Mouse (Mus musculus) forebrain, embryonic 13.5 days (tissue): Measurements from ENCODE around the gene Lysmd1. TPM values are rescaled to one million over a fixed set of nuclear protein-coding genes. Genes with fewer than 3 reads are reported as not detected.
"Not testable (repeated sequence)": the region's sequence is repeated elsewhere in the genome, so short reads cannot be mapped to it uniquely, and the experiment has no call there.

Source experiments
- ATAC-seq: fragments of 200-750 bp; cut with Nextera tagmentation; 2 replicates; pipeline ENCODE4 v1.8.0; 2017
- H3K27ac ChIP-seq: fragments of 300-500 bp; sonication (generic); 2 replicates; pipeline ENCODE4 v1.5.1; 2015; ENCODE audit warnings: inconsistent platforms, mild to moderate bottlenecking, moderate library complexity
- H3K27me3 ChIP-seq: fragments of 300-500 bp; sonication (generic); 2 replicates; pipeline ENCODE4 v1.6.1; 2015; ENCODE audit warnings: mild to moderate bottlenecking, inconsistent platforms
- H3K36me3 ChIP-seq: fragments of 300-500 bp; sonication (generic); 2 replicates; pipeline ENCODE4 v1.6.1; 2015; ENCODE audit warnings: mild to moderate bottlenecking, inconsistent platforms; ENCODE audit not compliant: poor library complexity, severe bottlenecking
- H3K4me1 ChIP-seq: fragments of 300-500 bp; sonication (generic); 2 replicates; pipeline ENCODE4 v1.6.1; 2015; ENCODE audit warnings: inconsistent platforms
- H3K4me2 ChIP-seq: fragments of 300-500 bp; sonication (generic); 2 replicates; pipeline ENCODE4 v1.6.1; 2015; ENCODE audit warnings: inconsistent platforms, mild to moderate bottlenecking, moderate library complexity
- H3K4me3 ChIP-seq: fragments of 300-500 bp; sonication (generic); 2 replicates; pipeline ENCODE4 v1.5.1; 2015; ENCODE audit warnings: mild to moderate bottlenecking, inconsistent platforms
- H3K9ac ChIP-seq: fragments of 300-500 bp; sonication (generic); 2 replicates; pipeline ENCODE4 v1.6.1; 2015; ENCODE audit warnings: mild to moderate bottlenecking, inconsistent platforms
- H3K9me3 ChIP-seq: fragments of 300-500 bp; sonication (generic); replicated peaks from 2 replicates; pipeline ENCODE4 v1.6.1; 2016; ENCODE audit warnings: inconsistent platforms
- WGBS: fragments of 180-500 bp; shearing (Covaris S2); methylation state at CpG from one replicate; pipeline ENCODE4 v1.1.7; 2015; 5-methylcytosine and 5-hydroxymethylcytosine counted together
- polyA plus RNA-seq: library from polyadenylated mRNA; unstranded; fragments of >200 nt; fragmentation: Nextera tagmentation; extraction: Ambion mirVana; gene quantifications from 2 replicates; pipeline ENCODE4 v1.2.1, GENCODE M21; 2015

Gene Lysmd1
- polyA plus RNA-seq, 1 experiment from 2014 or later: 29.6 TPM

GRCm38 (mm10) chr3:95121580-95121979 lies 12.3 kb upstream of the Lysmd1 start:
- Histone ChIP-seq H3K9ac (no peak overlapping the region), H3K4me2 (no peak overlapping the region), H3K9me3 (no peaks in the 10 kb centered on the region), H3K4me3 (no peak overlapping the region), H3K36me3 (peaks cover 65% of the 10 kb centered on the region), H3K4me1 (peaks cover 14% of the 10 kb centered on the region), H3K27me3 (no peaks in the 10 kb centered on the region), H3K27ac (no peak overlapping the region)
- WGBS: 88% methylated on average over 6 of the region's 6 CpGs
- no peak for ATAC-seq

- Histone ChIP-seq H3K4me2 (no peak within 1 kb of the TSS), H3K27ac (0 out of 2 replicates have a peak within 1 kb of the TSS, but pooled peaks have one; percentile 63), H3K27me3 (no peaks in the 10 kb centered on the region), H3K4me1 (peaks cover 14% of the 10 kb centered on the region), H3K36me3 (peaks cover 49% of the 10 kb centered on the region), H3K4me3 (no peak within 1 kb of the TSS), H3K9ac (no peak within 1 kb of the TSS; the same call in 1 of the 2 replicates), H3K9me3 (no peaks in the 10 kb centered on the region)
- 65% methylated on average over 6 of the region's 6 CpGs for WGBS
- peak; percentile 47; the same call in 1 of the 2 replicates for ATAC-seq
Measured at GRCm38 (mm10) chr3:95124246-95124645, 9.6 kb upstream of the Lysmd1 start, which contains the start of gene Tmod4. Tmod4 (plus strand) TSS chr3:95124476.

- ATAC-seq: peak; percentile 60; the same call in 1 of the 2 replicates
- Histone ChIP-seq H3K4me3 (no peak overlapping the region), H3K27ac (0 out of 2 replicates have a peak overlapping the region, but pooled peaks have one; percentile 63), H3K9me3 (no peaks in the 10 kb centered on the region), H3K4me1 (peaks cover 14% of the 10 kb centered on the region), H3K4me2 (no peak overlapping the region), H3K27me3 (no peaks in the 10 kb centered on the region), H3K9ac (no peak overlapping the region; the same call in 1 of the 2 replicates), H3K36me3 (peaks cover 49% of the 10 kb centered on the region)
- 19% methylated on average over 5 of the region's 5 CpGs for WGBS
Measured at GRCm38 (mm10) chr3:95124972-95125371, 8.9 kb upstream of the Lysmd1 start.

GRCm38 (mm10) chr3:95129226-95129651 lies 4.6 kb upstream of the Lysmd1 start:
- Histone ChIP-seq H3K4me3 (no peak overlapping the region), H3K9ac (no peak overlapping the region), H3K27me3 (no peaks in the 10 kb centered on the region), H3K4me1 (peaks cover 20% of the 10 kb centered on the region), H3K9me3 (no peaks in the 10 kb centered on the region), H3K36me3 (peaks cover 28% of the 10 kb centered on the region), H3K27ac (no peak overlapping the region), H3K4me2 (no peak overlapping the region)
- no peak for ATAC-seq
- WGBS: 53% methylated on average over 6 of the region's 6 CpGs

GRCm38 (mm10) chr3:95130081-95130480 lies 3.8 kb upstream of the Lysmd1 start:
- H3K4me2 ChIP-seq: no peak overlapping the region
- H3K27ac ChIP-seq: no peak overlapping the region
- no peak overlapping the region for H3K4me3 ChIP-seq
- H3K4me1 ChIP-seq: peaks cover 15% of the 10 kb centered on the region
- WGBS: 90% methylated on average over 5 of the region's 5 CpGs
- no peak overlapping the region for H3K9ac ChIP-seq
- ATAC-seq: no peak
- peaks cover 28% of the 10 kb centered on the region for H3K36me3 ChIP-seq
- H3K9me3 ChIP-seq: no peaks in the 10 kb centered on the region
- H3K27me3 ChIP-seq: no peaks in the 10 kb centered on the region

- peak overlapping the region; percentile 89; the same call in 1 of the 2 replicates for H3K4me2 ChIP-seq
- not testable (repeated sequence) for H3K27me3 ChIP-seq, H3K9ac ChIP-seq, H3K27ac ChIP-seq, H3K9me3 ChIP-seq, ATAC-seq
- H3K36me3 ChIP-seq: peaks cover 28% of the 10 kb centered on the region
- 0 out of 2 replicates have a peak overlapping the region, but pooled peaks have one; percentile 72 for H3K4me3 ChIP-seq
- H3K4me1 ChIP-seq: peaks cover 24% of the 10 kb centered on the region
- WGBS: 89% methylated on average over 2 of the region's 2 CpGs
Measured at GRCm38 (mm10) chr3:95132389-95132788, 1.5 kb upstream of the Lysmd1 start.

- peak; percentile 7; the same call in 1 of the 2 replicates for ATAC-seq
- H3K27me3 ChIP-seq: no peaks in the 10 kb centered on the region
- peak overlapping the region; percentile 72 for H3K4me3 ChIP-seq
- H3K27ac ChIP-seq: peak overlapping the region; percentile 69; the same call in 1 of the 2 replicates
- H3K36me3 ChIP-seq: peaks cover 32% of the 10 kb centered on the region
- H3K4me1 ChIP-seq: peaks cover 24% of the 10 kb centered on the region
- no peaks in the 10 kb centered on the region for H3K9me3 ChIP-seq
- H3K4me2 ChIP-seq: peak overlapping the region; percentile 89
- WGBS: 60% methylated on average over 11 of the region's 11 CpGs
- H3K9ac ChIP-seq: peak overlapping the region; percentile 83
Measured at GRCm38 (mm10) chr3:95133176-95133575, 712 bp upstream of the Lysmd1 start.

- not testable (repeated sequence) for H3K9me3 ChIP-seq, H3K4me2 ChIP-seq, H3K27ac ChIP-seq, H3K9ac ChIP-seq, H3K27me3 ChIP-seq
- Histone ChIP-seq H3K4me3 (peak overlapping the region; percentile 72), H3K36me3 (peaks cover 26% of the 10 kb centered on the region), H3K4me1 (peaks cover 24% of the 10 kb centered on the region)
- WGBS: no CpG with 5 or more reads among the region's 12 CpGs
- peak; percentile 66 for ATAC-seq
Measured at GRCm38 (mm10) chr3:95134133-95134532, 245 bp downstream of the Lysmd1 start.

GRCm38 (mm10) chr3:95135023-95135422 lies 1.1 kb downstream of the Lysmd1 start:
- Histone ChIP-seq H3K4me3 (peak overlapping the region; percentile 34), H3K4me2 (peak overlapping the region; percentile 60), H3K9ac (peak overlapping the region; percentile 48; the same call in 1 of the 2 replicates), H3K4me1 (peaks cover 24% of the 10 kb centered on the region), H3K27me3 (no peaks in the 10 kb centered on the region), H3K36me3 (peaks cover 25% of the 10 kb centered on the region), H3K27ac (no peak overlapping the region), H3K9me3 (no peaks in the 10 kb centered on the region)
- no peak for ATAC-seq
- 34% methylated on average over 6 of the region's 6 CpGs for WGBS

GRCm38 (mm10) chr3:95135433-95136052 lies 1.7 kb downstream of the Lysmd1 start:
- Histone ChIP-seq H3K4me3 (peak overlapping the region; percentile 34), H3K9me3 (no peaks in the 10 kb centered on the region), H3K27ac (no peak overlapping the region), H3K9ac (no peak overlapping the region), H3K4me2 (peak overlapping the region; percentile 60), H3K27me3 (no peaks in the 10 kb centered on the region), H3K4me1 (peaks cover 24% of the 10 kb centered on the region), H3K36me3 (peaks cover 26% of the 10 kb centered on the region)
- ATAC-seq: no peak
- 91% methylated on average over 7 of the region's 7 CpGs for WGBS

- ATAC-seq: no peak
- WGBS: 95% methylated on average over 3 of the region's 3 CpGs
- H3K27ac ChIP-seq: no peak overlapping the region
Measured at GRCm38 (mm10) chr3:95136336-95136735, 2.4 kb downstream of the Lysmd1 start.

GRCm38 (mm10) chr3:95139586-95140288 lies 5.8 kb downstream of the Lysmd1 start:
- WGBS: 74% methylated on average over 25 of the region's 25 CpGs
- no peaks in the 10 kb centered on the region for H3K9me3 ChIP-seq
- H3K4me2 ChIP-seq: no peak overlapping the region
- H3K36me3 ChIP-seq: peaks cover 18% of the 10 kb centered on the region
- H3K27me3 ChIP-seq: no peaks in the 10 kb centered on the region
- no peak overlapping the region for H3K9ac ChIP-seq
- no peak overlapping the region for H3K27ac ChIP-seq
- H3K4me3 ChIP-seq: no peak overlapping the region
- H3K4me1 ChIP-seq: peaks cover 16% of the 10 kb centered on the region
- no peak for ATAC-seq

More at GRCm38 (mm10) chr3:95136336-95136735, 2.4 kb downstream of the Lysmd1 start:
- H3K4me2 ChIP-seq: no peak overlapping the region
- no peaks in the 10 kb centered on the region for H3K27me3 ChIP-seq
- H3K9ac ChIP-seq: no peak overlapping the region
- H3K36me3 ChIP-seq: peaks cover 22% of the 10 kb centered on the region
- H3K4me3 ChIP-seq: no peak overlapping the region
- peaks cover 24% of the 10 kb centered on the region for H3K4me1 ChIP-seq
- no peaks in the 10 kb centered on the region for H3K9me3 ChIP-seq
